Mouse (Mus musculus): ENCODE measurements around the gene Slc4a11. TPM values are rescaled to one million over a fixed set of nuclear protein-coding genes. Genes with fewer than 3 reads are reported as not detected.

The Slc4a11 gene
- 0.32 and 0.52 TPM in 2 replicates for polyA plus RNA-seq (2014; fragmentation: Nextera tagmentation; extraction: Ambion mirVana)

- Histone ChIP-seq H3K4me2 (ENCODE audit: low read depth) (peak within 1 kb of the TSS; percentile 99), H3K27me3 (ENCODE audit: control insufficient read depth, insufficient read depth, low read length) (peaks cover 35% of the 10 kb centered on the region), H3K9me3 (ENCODE audit: control insufficient read depth, low read length) (no peaks in the 10 kb centered on the region), H3K4me3 (ENCODE audit: low read depth, low read length) (peak within 1 kb of the TSS; percentile 50), H3K9ac (ENCODE audit: low read length) (peak within 1 kb of the TSS; percentile 32), H3K27ac (ENCODE audit: low read depth, low read length) (no peak within 1 kb of the TSS), H3K4me1 (ENCODE audit: control insufficient read depth, insufficient read depth, low read length) (peaks cover 7% of the 10 kb centered on the region), H3K36me3 (ENCODE audit: control insufficient read depth, insufficient read depth, low read length) (no peaks in the 10 kb centered on the region)
- ATAC-seq (ENCODE audit: insufficient read depth, low FRiP score, low TSS enrichment) = peak; percentile 41; the same call in 1 of the 2 replicates
- WGBS = under 1% methylated on average over 62 of the region's 65 CpGs
- peak; percentile 56 for DNase-seq (ENCODE audit: low spot score)
Observed at GRCm38 (mm10) chr2:130697153-130697810, at the start of gene Slc4a11. Gene Slc4a11, minus strand, starts transcription at chr2:130697519.

DNA sequence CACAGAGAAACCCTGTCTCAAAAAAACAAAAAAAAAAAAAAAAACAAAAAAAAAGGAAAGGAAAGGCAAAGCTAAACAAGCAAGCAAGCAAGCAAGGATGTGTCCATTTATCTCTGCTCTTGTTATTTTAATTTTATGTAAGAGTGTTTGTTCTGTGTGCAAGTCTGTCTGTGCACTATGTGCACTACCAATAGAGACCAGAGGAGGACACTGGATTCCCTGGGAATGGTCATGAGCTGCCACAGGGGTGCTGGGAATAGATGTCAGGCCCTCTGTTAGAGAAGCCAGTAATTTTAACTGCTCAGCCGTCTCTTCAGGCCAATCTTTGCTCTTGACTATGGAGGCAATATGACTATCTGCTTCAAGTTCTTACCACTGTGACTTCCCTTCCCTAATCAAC lies 46.3 kb upstream of the Slc4a11 start:
- 80% methylated on average over 1 of the region's 1 CpGs for WGBS
- DNase-seq (ENCODE audit: low spot score) (no peak), ATAC-seq (ENCODE audit: insufficient read depth, low FRiP score, low TSS enrichment) (no peak)
- H3K9ac ChIP-seq (ENCODE audit: low read length) = no peak overlapping the region
- no peaks in the 10 kb centered on the region for H3K9me3 ChIP-seq (ENCODE audit: control insufficient read depth, low read length)
- no peaks in the 10 kb centered on the region for H3K27me3 ChIP-seq (ENCODE audit: control insufficient read depth, insufficient read depth, low read length)
- peaks cover 11% of the 10 kb centered on the region for H3K36me3 ChIP-seq (ENCODE audit: control insufficient read depth, insufficient read depth, low read length)
- H3K27ac ChIP-seq (ENCODE audit: low read depth, low read length) = no peak overlapping the region
- H3K4me2 ChIP-seq (ENCODE audit: low read depth) = no peak overlapping the region
- no peaks in the 10 kb centered on the region for H3K4me1 ChIP-seq (ENCODE audit: control insufficient read depth, insufficient read depth, low read length)
- H3K4me3 ChIP-seq (ENCODE audit: low read depth, low read length) = no peak overlapping the region

- ATAC-seq (ENCODE audit: insufficient read depth, low FRiP score, low TSS enrichment) (no peak), DNase-seq (ENCODE audit: low spot score) (no peak)
- 56% methylated on average over 4 of the region's 4 CpGs for WGBS
- Histone ChIP-seq H3K9me3 (ENCODE audit: control insufficient read depth, low read length) (no peaks in the 10 kb centered on the region), H3K27ac (ENCODE audit: low read depth, low read length) (no peak overlapping the region), H3K27me3 (ENCODE audit: control insufficient read depth, insufficient read depth, low read length) (no peaks in the 10 kb centered on the region), H3K4me3 (ENCODE audit: low read depth, low read length) (no peak overlapping the region), H3K9ac (ENCODE audit: low read length) (no peak overlapping the region), H3K4me1 (ENCODE audit: control insufficient read depth, insufficient read depth, low read length) (no peaks in the 10 kb centered on the region), H3K36me3 (ENCODE audit: control insufficient read depth, insufficient read depth, low read length) (peaks cover 3% of the 10 kb centered on the region; the same call in 1 of the 2 replicates), H3K4me2 (ENCODE audit: low read depth) (no peak overlapping the region)
Observed at GRCm38 (mm10) chr2:130740096-130740495, 42.8 kb upstream of the Slc4a11 start.

- ATAC-seq (ENCODE audit: insufficient read depth, low FRiP score, low TSS enrichment) = no peak
- Histone ChIP-seq H3K4me1 (ENCODE audit: control insufficient read depth, insufficient read depth, low read length) (no peaks in the 10 kb centered on the region), H3K4me2 (ENCODE audit: low read depth) (no peak overlapping the region), H3K36me3 (ENCODE audit: control insufficient read depth, insufficient read depth, low read length) (peaks cover 3% of the 10 kb centered on the region; the same call in 1 of the 2 replicates), H3K27me3 (ENCODE audit: control insufficient read depth, insufficient read depth, low read length) (no peaks in the 10 kb centered on the region), H3K9me3 (ENCODE audit: control insufficient read depth, low read length) (no peaks in the 10 kb centered on the region), H3K4me3 (ENCODE audit: low read depth, low read length) (no peak overlapping the region), H3K27ac (ENCODE audit: low read depth, low read length) (no peak overlapping the region), H3K9ac (ENCODE audit: low read length) (no peak overlapping the region)
- 73% methylated on average over 6 of the region's 6 CpGs for WGBS
- DNase-seq (ENCODE audit: low spot score) = no peak
Observed at GRCm38 (mm10) chr2:130738019-130738418, 40.7 kb upstream of the Slc4a11 start.

DNA sequence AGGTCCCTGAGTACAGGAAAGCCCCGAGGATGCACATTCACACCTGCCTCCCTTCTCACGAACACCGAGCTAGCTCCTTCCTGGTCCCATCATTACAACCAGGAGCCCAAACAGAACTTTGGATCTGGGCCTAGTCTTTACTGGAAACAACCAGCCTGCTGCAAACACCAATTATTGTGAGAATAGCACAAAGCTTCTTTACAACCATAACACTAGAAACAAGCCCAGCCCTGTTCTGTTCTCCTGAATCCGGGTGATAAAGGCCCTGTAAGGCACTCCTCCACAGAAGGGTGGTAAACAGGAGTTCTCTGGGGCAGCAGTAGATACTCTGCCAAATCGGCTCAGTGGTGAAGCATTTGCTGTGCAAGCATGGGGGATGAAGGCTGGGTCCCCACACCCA lies 38.0 kb upstream of the Slc4a11 start:
- H3K4me3 ChIP-seq (ENCODE audit: low read depth, low read length) = no peak overlapping the region
- no peak overlapping the region for H3K27ac ChIP-seq (ENCODE audit: low read depth, low read length)
- no peak for DNase-seq (ENCODE audit: low spot score)
- H3K4me1 ChIP-seq (ENCODE audit: control insufficient read depth, insufficient read depth, low read length) = no peaks in the 10 kb centered on the region
- no peak for ATAC-seq (ENCODE audit: insufficient read depth, low FRiP score, low TSS enrichment)
- 83% methylated on average over 5 of the region's 5 CpGs for WGBS
- peaks cover 8% of the 10 kb centered on the region for H3K36me3 ChIP-seq (ENCODE audit: control insufficient read depth, insufficient read depth, low read length)
- H3K9me3 ChIP-seq (ENCODE audit: control insufficient read depth, low read length) = no peaks in the 10 kb centered on the region
- no peak overlapping the region for H3K4me2 ChIP-seq (ENCODE audit: low read depth)
- H3K9ac ChIP-seq (ENCODE audit: low read length) = no peak overlapping the region
- H3K27me3 ChIP-seq (ENCODE audit: control insufficient read depth, insufficient read depth, low read length) = no peaks in the 10 kb centered on the region

- ATAC-seq (ENCODE audit: insufficient read depth, low FRiP score, low TSS enrichment) (no peak), DNase-seq (ENCODE audit: low spot score) (no peak)
- Histone ChIP-seq H3K27ac (ENCODE audit: low read depth, low read length) (no peak overlapping the region), H3K27me3 (ENCODE audit: control insufficient read depth, insufficient read depth, low read length) (no peaks in the 10 kb centered on the region), H3K4me1 (ENCODE audit: control insufficient read depth, insufficient read depth, low read length) (no peaks in the 10 kb centered on the region), H3K9ac (ENCODE audit: low read length) (no peak overlapping the region), H3K4me2 (ENCODE audit: low read depth) (no peak overlapping the region), H3K36me3 (ENCODE audit: control insufficient read depth, insufficient read depth, low read length) (peaks cover 11% of the 10 kb centered on the region), H3K4me3 (ENCODE audit: low read depth, low read length) (no peak overlapping the region), H3K9me3 (ENCODE audit: control insufficient read depth, low read length) (no peaks in the 10 kb centered on the region)
- WGBS = 93% methylated on average over 2 of the region's 3 CpGs
Observed at GRCm38 (mm10) chr2:130733444-130733843, 36.1 kb upstream of the Slc4a11 start.

DNA sequence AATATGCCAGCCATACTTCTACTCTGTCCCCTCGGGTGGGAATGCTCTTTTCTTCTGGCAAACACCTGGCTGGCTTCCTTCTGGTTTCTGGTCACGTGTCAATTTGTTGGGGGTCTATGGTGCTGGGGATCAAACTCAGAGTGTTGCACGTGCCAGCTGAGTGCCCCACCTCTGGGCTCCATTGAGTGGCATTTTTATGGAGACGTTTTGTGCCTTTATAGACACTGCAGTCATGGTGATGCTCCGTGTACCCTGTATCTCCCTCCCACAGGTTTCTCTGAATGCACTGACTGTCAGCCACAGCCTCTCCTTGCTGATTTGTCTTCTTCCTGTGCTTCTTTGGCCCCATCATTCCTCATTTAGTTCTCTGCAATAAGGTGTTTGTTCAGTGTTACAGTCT lies 34.5 kb upstream of the Slc4a11 start:
- DNase-seq (ENCODE audit: low spot score) (no peak), ATAC-seq (ENCODE audit: insufficient read depth, low FRiP score, low TSS enrichment) (no peak)
- Histone ChIP-seq H3K4me2 (ENCODE audit: low read depth) (no peak overlapping the region), H3K36me3 (ENCODE audit: control insufficient read depth, insufficient read depth, low read length) (peaks cover 20% of the 10 kb centered on the region), H3K9ac (ENCODE audit: low read length) (no peak overlapping the region), H3K27ac (ENCODE audit: low read depth, low read length) (no peak overlapping the region), H3K27me3 (ENCODE audit: control insufficient read depth, insufficient read depth, low read length) (no peaks in the 10 kb centered on the region), H3K4me1 (ENCODE audit: control insufficient read depth, insufficient read depth, low read length) (no peaks in the 10 kb centered on the region), H3K4me3 (ENCODE audit: low read depth, low read length) (no peak overlapping the region), H3K9me3 (ENCODE audit: control insufficient read depth, low read length) (no peaks in the 10 kb centered on the region)
- 60% methylated on average over 5 of the region's 5 CpGs for WGBS

- DNase-seq (ENCODE audit: low spot score) = no peak
- no peak overlapping the region for H3K9ac ChIP-seq (ENCODE audit: low read length)
- no peak overlapping the region for H3K4me3 ChIP-seq (ENCODE audit: low read depth, low read length)
- no peak for ATAC-seq (ENCODE audit: insufficient read depth, low FRiP score, low TSS enrichment)
- H3K36me3 ChIP-seq (ENCODE audit: control insufficient read depth, insufficient read depth, low read length) = peaks cover 18% of the 10 kb centered on the region
- no peak overlapping the region for H3K4me2 ChIP-seq (ENCODE audit: low read depth)
- no peaks in the 10 kb centered on the region for H3K27me3 ChIP-seq (ENCODE audit: control insufficient read depth, insufficient read depth, low read length)
- H3K4me1 ChIP-seq (ENCODE audit: control insufficient read depth, insufficient read depth, low read length) = no peaks in the 10 kb centered on the region
- WGBS = 86% methylated on average over 9 of the region's 9 CpGs
- H3K27ac ChIP-seq (ENCODE audit: low read depth, low read length) = no peak overlapping the region
- no peaks in the 10 kb centered on the region for H3K9me3 ChIP-seq (ENCODE audit: control insufficient read depth, low read length)
Observed at GRCm38 (mm10) chr2:130730746-130731145, 33.4 kb upstream of the Slc4a11 start.

DNA sequence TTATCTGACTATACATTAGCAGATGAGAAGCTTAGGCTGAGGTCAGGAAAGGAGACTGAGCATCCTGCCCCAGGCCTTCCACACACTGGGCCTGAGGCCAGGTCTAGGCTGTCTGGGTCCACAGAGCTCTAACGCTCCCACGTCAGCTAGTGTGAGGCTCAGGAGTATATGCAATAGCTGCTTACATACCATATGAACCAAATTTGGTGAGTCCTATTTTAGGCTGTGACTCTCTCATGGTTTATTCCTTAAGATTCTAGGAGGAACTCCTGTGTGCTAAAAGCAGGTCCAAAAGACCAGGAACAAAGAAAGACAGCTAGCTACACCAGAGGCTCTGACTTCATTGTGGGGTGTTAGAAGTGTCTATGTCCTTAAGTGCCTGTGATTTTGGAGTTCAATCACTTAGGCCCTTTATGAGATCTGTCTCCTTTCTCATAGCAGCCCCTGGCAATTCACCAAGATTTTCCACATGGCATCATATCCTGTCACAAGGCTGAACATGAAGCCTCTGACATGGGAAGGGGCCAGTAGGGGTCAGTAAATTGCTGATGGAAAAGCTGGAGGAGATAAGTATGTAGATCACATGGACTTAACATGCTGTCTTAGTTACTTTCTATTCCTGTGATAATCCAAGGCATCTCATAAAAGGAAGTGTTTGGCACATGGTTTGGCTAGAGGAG lies 31.7 kb upstream of the Slc4a11 start:
- Histone ChIP-seq H3K4me1 (ENCODE audit: control insufficient read depth, insufficient read depth, low read length) (no peaks in the 10 kb centered on the region), H3K27me3 (ENCODE audit: control insufficient read depth, insufficient read depth, low read length) (no peaks in the 10 kb centered on the region), H3K9me3 (ENCODE audit: control insufficient read depth, low read length) (no peaks in the 10 kb centered on the region), H3K4me3 (ENCODE audit: low read depth, low read length) (no peak overlapping the region), H3K9ac (ENCODE audit: low read length) (no peak overlapping the region), H3K4me2 (ENCODE audit: low read depth) (no peak overlapping the region), H3K27ac (ENCODE audit: low read depth, low read length) (no peak overlapping the region), H3K36me3 (ENCODE audit: control insufficient read depth, insufficient read depth, low read length) (peaks cover 18% of the 10 kb centered on the region)
- 94% methylated on average over 2 of the region's 2 CpGs for WGBS
- ATAC-seq (ENCODE audit: insufficient read depth, low FRiP score, low TSS enrichment) = no peak
- no peak for DNase-seq (ENCODE audit: low spot score)
